Mouse (Mus musculus): ENCODE results near the gene Gba. TPM values are rescaled to one million over a fixed set of nuclear protein-coding genes. Genes with fewer than 3 reads are reported as not detected.

The Gba gene
- polyA plus RNA-seq, 1 experiment from 2014 or later = 49.0 TPM

DNA sequence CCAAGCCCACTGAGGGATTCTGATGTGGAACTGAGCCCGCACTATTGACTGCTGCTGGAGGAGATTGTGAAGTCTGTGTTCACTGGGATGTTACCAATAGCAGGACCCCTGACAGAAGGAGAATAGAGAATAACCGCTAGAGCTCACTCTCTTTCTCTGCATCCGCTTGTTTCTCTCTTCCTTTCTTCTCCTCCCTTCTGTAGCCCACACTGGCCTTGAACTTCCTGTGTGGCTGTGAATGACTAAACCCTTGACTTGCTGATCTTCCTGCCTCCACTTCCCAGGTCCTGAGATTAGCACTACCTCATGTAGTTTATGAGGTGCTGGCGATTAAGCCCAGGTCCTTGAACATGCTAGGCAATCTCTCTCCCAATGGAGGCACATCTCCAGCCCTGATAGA, 44.7 kb downstream of the Gba start:
- Histone ChIP-seq H3K27me3 (ENCODE audit: control insufficient read depth, insufficient read depth, low read depth, low read length) (no peaks in the 10 kb centered on the region), H3K9me3 (replicated peaks; ENCODE audit: control insufficient read depth, low read length, poor library complexity, severe bottlenecking) (no peaks in the 10 kb centered on the region), H3K9ac (ENCODE audit: low read depth, low read length) (no peak overlapping the region), H3K27ac (ENCODE audit: low read length) (no peak overlapping the region), H3K4me1 (ENCODE audit: control insufficient read depth, insufficient read depth, low read length) (peaks cover 30% of the 10 kb centered on the region), H3K4me2 (ENCODE audit: low read length) (peak overlapping the region; percentile 86), H3K4me3 (ENCODE audit: low read depth, low read length) (no peak overlapping the region; the same call in 1 of the 2 replicates), H3K36me3 (ENCODE audit: control insufficient read depth, insufficient read depth, low read length) (peaks cover 2% of the 10 kb centered on the region; the same call in 1 of the 2 replicates)
- no peak for ATAC-seq
- WGBS = 91% methylated on average over 4 of the region's 4 CpGs

DNA sequence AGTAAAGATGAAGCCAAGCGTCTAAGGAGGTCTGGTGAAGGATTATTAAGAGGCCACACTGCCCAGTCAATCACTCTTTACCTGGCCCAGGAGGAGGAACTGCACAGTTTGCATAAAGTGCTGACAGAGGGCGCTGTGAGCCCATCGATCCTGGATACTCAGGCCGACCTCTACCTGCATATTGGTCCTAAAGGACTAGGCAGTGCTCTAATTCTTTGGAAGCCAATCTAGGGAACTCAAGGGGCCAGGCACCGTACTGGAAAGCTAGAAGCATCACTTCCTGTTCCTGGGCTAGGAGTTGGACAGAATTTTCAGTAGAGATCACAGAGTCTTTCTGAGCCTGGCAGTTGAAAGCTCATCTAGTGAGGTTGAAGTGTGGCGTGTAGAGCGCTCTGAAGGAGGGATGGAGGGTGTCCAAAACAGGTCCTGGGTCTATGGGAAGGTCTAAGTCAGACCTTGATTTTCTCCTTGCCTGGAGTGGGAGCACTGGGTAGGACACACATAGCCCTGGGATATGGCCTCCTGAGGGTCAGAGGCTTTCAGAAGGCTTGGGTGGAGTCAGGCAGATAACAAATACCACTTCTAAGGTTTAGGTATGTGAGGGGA, 47.8 kb downstream of the Gba start:
- H3K4me1 ChIP-seq (ENCODE audit: control insufficient read depth, insufficient read depth, low read length) = peaks cover 12% of the 10 kb centered on the region
- H3K4me3 ChIP-seq (ENCODE audit: low read depth, low read length) = no peak overlapping the region
- no peak for ATAC-seq
- no peak overlapping the region for H3K4me2 ChIP-seq (ENCODE audit: low read length)
- peaks cover 2% of the 10 kb centered on the region; the same call in 1 of the 2 replicates for H3K36me3 ChIP-seq (ENCODE audit: control insufficient read depth, insufficient read depth, low read length)
- WGBS = 23% methylated on average over 7 of the region's 7 CpGs
- H3K9ac ChIP-seq (ENCODE audit: low read depth, low read length) = no peak overlapping the region
- no peak overlapping the region for H3K27ac ChIP-seq (ENCODE audit: low read length)
- no peaks in the 10 kb centered on the region for H3K9me3 ChIP-seq (replicated peaks; ENCODE audit: control insufficient read depth, low read length, poor library complexity, severe bottlenecking)
- H3K27me3 ChIP-seq (ENCODE audit: control insufficient read depth, insufficient read depth, low read depth, low read length) = no peaks in the 10 kb centered on the region

DNA sequence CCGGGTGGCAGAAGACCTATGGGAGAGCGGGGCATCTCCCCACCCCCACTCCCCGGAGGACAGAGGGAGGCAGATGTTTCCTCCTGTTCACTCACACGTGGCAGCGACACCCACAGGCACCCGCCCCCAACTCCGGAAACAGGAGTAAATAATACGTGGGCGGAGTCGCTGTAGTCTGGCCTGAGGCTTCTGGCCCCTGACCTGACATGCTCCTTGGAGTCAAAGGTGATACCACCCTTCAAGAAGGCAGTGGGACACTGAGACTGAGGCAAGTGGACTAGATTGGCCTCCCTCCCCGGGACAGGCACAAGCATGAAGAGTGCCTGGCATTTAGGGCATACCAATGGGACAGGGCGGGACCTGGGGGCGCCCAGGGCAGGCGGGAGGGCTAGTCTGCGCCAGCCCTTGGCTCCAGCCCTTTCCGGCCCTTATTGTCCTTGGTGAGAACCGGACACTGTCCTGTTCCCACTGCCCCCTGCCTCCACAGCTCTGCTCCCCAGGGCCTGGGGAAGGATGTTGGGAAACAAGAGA, 48.7 kb downstream of the Gba start:
- peaks cover 12% of the 10 kb centered on the region for H3K4me1 ChIP-seq (ENCODE audit: control insufficient read depth, insufficient read depth, low read length)
- no peaks in the 10 kb centered on the region for H3K27me3 ChIP-seq (ENCODE audit: control insufficient read depth, insufficient read depth, low read depth, low read length)
- no peaks in the 10 kb centered on the region for H3K9me3 ChIP-seq (replicated peaks; ENCODE audit: control insufficient read depth, low read length, poor library complexity, severe bottlenecking)
- H3K27ac ChIP-seq (ENCODE audit: low read length) = no peak overlapping the region
- ATAC-seq = no peak
- peaks cover 2% of the 10 kb centered on the region; the same call in 1 of the 2 replicates for H3K36me3 ChIP-seq (ENCODE audit: control insufficient read depth, insufficient read depth, low read length)
- H3K4me2 ChIP-seq (ENCODE audit: low read length) = peak overlapping the region; percentile 4; the same call in 1 of the 2 replicates
- no peak overlapping the region for H3K4me3 ChIP-seq (ENCODE audit: low read depth, low read length)
- no peak overlapping the region for H3K9ac ChIP-seq (ENCODE audit: low read depth, low read length)
- WGBS = 6% methylated on average over 17 of the region's 17 CpGs

DNA sequence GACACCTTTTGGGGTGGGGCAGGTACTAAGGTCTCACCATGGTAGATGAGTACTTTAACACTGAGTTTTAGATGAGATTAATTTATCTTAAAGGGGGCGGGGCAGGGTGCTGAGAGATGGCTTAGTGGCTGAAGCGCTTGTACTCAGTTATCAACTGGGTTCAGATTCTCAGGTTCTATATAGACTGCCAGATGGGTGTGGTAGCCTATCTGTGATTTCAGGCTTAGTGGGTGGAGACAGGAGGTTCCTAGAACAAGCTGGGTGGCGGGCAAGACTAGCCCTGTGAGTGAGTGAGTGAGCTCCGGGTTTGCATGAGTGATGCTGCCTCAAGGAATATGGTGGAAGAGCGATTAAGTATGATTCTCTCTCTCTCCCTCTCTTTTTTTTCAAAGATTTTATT, 52.3 kb downstream of the Gba start:
- no peaks in the 10 kb centered on the region for H3K36me3 ChIP-seq (ENCODE audit: control insufficient read depth, insufficient read depth, low read length)
- 90% methylated on average over 5 of the region's 5 CpGs for WGBS
- H3K27me3 ChIP-seq (ENCODE audit: control insufficient read depth, insufficient read depth, low read depth, low read length) = no peaks in the 10 kb centered on the region
- H3K9me3 ChIP-seq (replicated peaks; ENCODE audit: control insufficient read depth, low read length, poor library complexity, severe bottlenecking) = no peaks in the 10 kb centered on the region
- no peak overlapping the region for H3K4me2 ChIP-seq (ENCODE audit: low read length)
- H3K27ac ChIP-seq (ENCODE audit: low read length) = no peak overlapping the region
- H3K4me3 ChIP-seq (ENCODE audit: low read depth, low read length) = no peak overlapping the region
- peaks cover 2% of the 10 kb centered on the region; the same call in 1 of the 2 replicates for H3K4me1 ChIP-seq (ENCODE audit: control insufficient read depth, insufficient read depth, low read length)
- H3K9ac ChIP-seq (ENCODE audit: low read depth, low read length) = no peak overlapping the region
- ATAC-seq = no peak

DNA sequence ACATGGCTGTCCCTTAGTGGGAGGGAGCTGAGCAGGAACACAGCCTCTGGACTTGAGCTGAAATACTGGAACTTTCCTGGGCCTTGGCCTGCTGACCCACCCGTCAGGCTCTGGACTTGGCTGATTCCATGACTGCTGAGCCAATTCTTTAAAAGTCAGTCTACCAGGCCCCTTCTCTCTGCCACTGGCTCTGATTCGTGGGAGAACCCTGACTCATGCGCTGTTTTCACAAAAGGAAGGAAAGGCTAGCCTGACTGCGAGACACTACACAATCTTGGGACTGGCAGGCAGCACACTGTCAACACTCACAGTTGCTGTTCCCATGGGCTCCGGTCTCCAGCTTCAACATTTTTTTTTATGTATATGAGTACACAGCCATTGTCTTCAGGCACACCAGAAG, 53.4 kb downstream of the Gba start:
- Histone ChIP-seq H3K9me3 (replicated peaks; ENCODE audit: control insufficient read depth, low read length, poor library complexity, severe bottlenecking) (no peaks in the 10 kb centered on the region), H3K27me3 (ENCODE audit: control insufficient read depth, insufficient read depth, low read depth, low read length) (no peaks in the 10 kb centered on the region), H3K4me2 (ENCODE audit: low read length) (no peak overlapping the region), H3K27ac (ENCODE audit: low read length) (no peak overlapping the region), H3K4me1 (ENCODE audit: control insufficient read depth, insufficient read depth, low read length) (peaks cover 2% of the 10 kb centered on the region; the same call in 1 of the 2 replicates), H3K9ac (ENCODE audit: low read depth, low read length) (no peak overlapping the region), H3K36me3 (ENCODE audit: control insufficient read depth, insufficient read depth, low read length) (no peaks in the 10 kb centered on the region), H3K4me3 (ENCODE audit: low read depth, low read length) (no peak overlapping the region)
- no peak for ATAC-seq
- WGBS = 83% methylated on average over 5 of the region's 5 CpGs

MicroRNAs within 50 kb of the gene (microRNA counts, 519-probe panel; counts per million panel counts)
- microRNA mmu-miR-92b = 2,064 counts per million, percentile 53 among the panel's probes with 10 or more counts

Small RNA genes lying within 50 kb of the gene (microRNA-seq; reads per million reads assigned to microRNA genes)
- gene Mir92b = 4,202 reads per million, percentile 89 among the genes with 10 or more reads in this experiment

Other genes starting within 250 kb of the Gba start
- 101 and 103 TPM in 2 replicates for gene Rusc1, start 109.6 kb upstream of the Gba start, polyA plus RNA-seq (2015; fragmentation: Nextera tagmentation; extraction: Ambion mirVana)
- gene Gm43738, start 101.8 kb upstream of the Gba start, polyA plus RNA-seq (2015; fragmentation: Nextera tagmentation; extraction: Ambion mirVana) = 0.14 TPM in 1 of 2 replicates, not detected in the other
- gene Fdps, start 101.0 kb upstream of the Gba start, polyA plus RNA-seq (2015; fragmentation: Nextera tagmentation; extraction: Ambion mirVana) = 512 and 577 TPM in 2 replicates
- gene Pklr, start 66.8 kb upstream of the Gba start, polyA plus RNA-seq (2015; fragmentation: Nextera tagmentation; extraction: Ambion mirVana) = 0.30 TPM in 1 of 2 replicates, not detected in the other
- gene Hcn3, start 42.7 kb upstream of the Gba start, polyA plus RNA-seq (2015; fragmentation: Nextera tagmentation; extraction: Ambion mirVana) = 59.1 and 65.9 TPM in 2 replicates
- 15.9 and 19.7 TPM in 2 replicates for gene Clk2, start 38.1 kb upstream of the Gba start, polyA plus RNA-seq (2015; fragmentation: Nextera tagmentation; extraction: Ambion mirVana)
- 145 and 152 TPM in 2 replicates for gene Scamp3, start 25.5 kb upstream of the Gba start, polyA plus RNA-seq (2015; fragmentation: Nextera tagmentation; extraction: Ambion mirVana)
- gene Fam189b, start 19.8 kb upstream of the Gba start, polyA plus RNA-seq (2015; fragmentation: Nextera tagmentation; extraction: Ambion mirVana) = 31.8 and 33.6 TPM in 2 replicates
- 52.2 and 53.6 TPM in 2 replicates for gene Thbs3, start 12.3 kb downstream of the Gba start, polyA plus RNA-seq (2015; fragmentation: Nextera tagmentation; extraction: Ambion mirVana)
- 145 and 150 TPM in 2 replicates for gene Mtx1, start 24.2 kb downstream of the Gba start, polyA plus RNA-seq (2015; fragmentation: Nextera tagmentation; extraction: Ambion mirVana)
- 0.57 and 1.5 TPM in 2 replicates for gene Muc1, start 26.1 kb downstream of the Gba start, polyA plus RNA-seq (2015; fragmentation: Nextera tagmentation; extraction: Ambion mirVana)
- 195 TPM in 2 replicates for gene Krtcap2, start 43.0 kb downstream of the Gba start, polyA plus RNA-seq (2015; fragmentation: Nextera tagmentation; extraction: Ambion mirVana)
- 90.3 and 91.2 TPM in 2 replicates for gene Trim46, start 43.4 kb downstream of the Gba start, polyA plus RNA-seq (2015; fragmentation: Nextera tagmentation; extraction: Ambion mirVana)
- 60.4 and 64.5 TPM in 2 replicates for gene Dpm3, start 56.4 kb downstream of the Gba start, polyA plus RNA-seq (2015; fragmentation: Nextera tagmentation; extraction: Ambion mirVana)
- 40.2 and 41.3 TPM in 2 replicates for gene Slc50a1, start 67.6 kb downstream of the Gba start, polyA plus RNA-seq (2015; fragmentation: Nextera tagmentation; extraction: Ambion mirVana)
- 6.8 and 7.4 TPM in 2 replicates for gene Efna1, start 78.2 kb downstream of the Gba start, polyA plus RNA-seq (2015; fragmentation: Nextera tagmentation; extraction: Ambion mirVana)
- gene Efna3, start 120.0 kb downstream of the Gba start, polyA plus RNA-seq (2015; fragmentation: Nextera tagmentation; extraction: Ambion mirVana) = 40.5 and 59.0 TPM in 2 replicates
- gene Efna4, start 135.1 kb downstream of the Gba start, polyA plus RNA-seq (2015; fragmentation: Nextera tagmentation; extraction: Ambion mirVana) = 3.7 and 4.2 TPM in 2 replicates
- gene Adam15, start 147.1 kb downstream of the Gba start, polyA plus RNA-seq (2015; fragmentation: Nextera tagmentation; extraction: Ambion mirVana) = 60.6 and 78.2 TPM in 2 replicates
- 0.09 and 0.25 TPM in 2 replicates for gene Dcst2, start 159.0 kb downstream of the Gba start, polyA plus RNA-seq (2015; fragmentation: Nextera tagmentation; extraction: Ambion mirVana)
- 0.96 and 0.98 TPM in 2 replicates for gene Dcst1, start 162.3 kb downstream of the Gba start, polyA plus RNA-seq (2015; fragmentation: Nextera tagmentation; extraction: Ambion mirVana)
- gene Zbtb7b, start 191.8 kb downstream of the Gba start, polyA plus RNA-seq (2015; fragmentation: Nextera tagmentation; extraction: Ambion mirVana) = 0.49 and 0.61 TPM in 2 replicates
- gene Lenep, start 199.9 kb downstream of the Gba start, polyA plus RNA-seq (2015; fragmentation: Nextera tagmentation; extraction: Ambion mirVana) = 1.4 TPM in 1 of 2 replicates, not detected in the other
- gene Flad1, start 208.9 kb downstream of the Gba start, polyA plus RNA-seq (2015; fragmentation: Nextera tagmentation; extraction: Ambion mirVana) = 35.4 and 39.1 TPM in 2 replicates
- gene Cks1b, start 215.5 kb downstream of the Gba start, polyA plus RNA-seq (2015; fragmentation: Nextera tagmentation; extraction: Ambion mirVana) = 77.1 and 86.2 TPM in 2 replicates
- 13.2 and 14.9 TPM in 2 replicates for gene Shc1, start 215.5 kb downstream of the Gba start, polyA plus RNA-seq (2015; fragmentation: Nextera tagmentation; extraction: Ambion mirVana)
- gene Pygo2, start 227.3 kb downstream of the Gba start, polyA plus RNA-seq (2015; fragmentation: Nextera tagmentation; extraction: Ambion mirVana) = 47.6 and 48.7 TPM in 2 replicates
- 14.4 and 18.5 TPM in 2 replicates for gene Pbxip1, start 233.8 kb downstream of the Gba start, polyA plus RNA-seq (2015; fragmentation: Nextera tagmentation; extraction: Ambion mirVana)

All from midbrain, embryonic 16.5 days (tissue).